Mouse (Mus musculus): ENCODE measurements around the gene Ifnlr1. TPM values are rescaled to one million over a fixed set of nuclear protein-coding genes. Genes with fewer than 3 reads are reported as not detected.
"Not testable (repeated sequence)": the region's sequence is repeated elsewhere in the genome, so short reads cannot be mapped to it uniquely, and the experiment has no call there.

Ifnlr1 gene
- polyA plus RNA-seq, 1 experiment from 2014 or later = 1.8 TPM

- Histone ChIP-seq H3K9ac (no peak overlapping the region), H3K4me1 (no peaks in the 10 kb centered on the region), H3K27ac (no peak overlapping the region), H3K4me3 (replicated peaks) (no peak overlapping the region), H3K36me3 (no peaks in the 10 kb centered on the region), H3K27me3 (replicated peaks) (peaks cover 20% of the 10 kb centered on the region; the same call in 1 of the 2 replicates), H3K9me3 (no peaks in the 10 kb centered on the region), H3K4me2 (no peak overlapping the region)
- no peak for ATAC-seq (ENCODE audit: insufficient read depth, low FRiP score, low read depth)
- WGBS = 87% methylated on average over 7 of the region's 7 CpGs
Observed at GRCm38 (mm10) chr4:135689797-135690196, 3.7 kb downstream of the Ifnlr1 start.

- WGBS = 70% methylated on average over 11 of the region's 11 CpGs
- Histone ChIP-seq H3K27me3 (replicated peaks) (peaks cover 16% of the 10 kb centered on the region; the same call in 1 of the 2 replicates), H3K4me1 (no peaks in the 10 kb centered on the region), H3K9ac (no peak overlapping the region), H3K4me3 (replicated peaks) (no peak overlapping the region), H3K4me2 (no peak overlapping the region), H3K27ac (no peak overlapping the region), H3K9me3 (no peaks in the 10 kb centered on the region), H3K36me3 (no peaks in the 10 kb centered on the region)
- ATAC-seq (ENCODE audit: insufficient read depth, low FRiP score, low read depth) = no peak
Observed at GRCm38 (mm10) chr4:135690241-135690640, 4.2 kb downstream of the Ifnlr1 start.

DNA sequence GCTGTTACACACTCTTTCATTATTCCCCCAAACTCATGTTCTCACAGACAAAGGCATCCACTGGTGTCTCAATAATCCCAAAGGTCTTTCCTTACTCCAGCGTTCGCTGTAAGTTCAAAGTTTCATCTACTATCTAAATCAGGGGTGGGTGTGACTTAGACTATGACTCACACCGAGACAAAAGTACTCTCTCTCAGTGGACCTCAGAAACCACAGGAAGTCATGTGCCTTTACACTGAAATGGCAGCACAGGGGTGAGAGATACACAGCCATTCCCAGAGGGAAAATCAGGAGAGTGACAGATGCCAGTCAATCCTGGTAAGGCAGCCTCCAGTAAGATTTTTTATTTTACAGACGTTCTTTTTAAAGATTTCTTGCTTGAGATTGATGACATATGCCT, 6.8 kb downstream of the Ifnlr1 start:
- Histone ChIP-seq H3K36me3 (peaks cover 4% of the 10 kb centered on the region; the same call in 1 of the 2 replicates), H3K9me3 (no peaks in the 10 kb centered on the region), H3K27ac (no peak overlapping the region), H3K9ac (no peak overlapping the region), H3K4me1 (no peaks in the 10 kb centered on the region), H3K4me2 (no peak overlapping the region), H3K4me3 (replicated peaks) (no peak overlapping the region), H3K27me3 (replicated peaks) (peaks cover 3% of the 10 kb centered on the region; the same call in 1 of the 2 replicates)
- ATAC-seq (ENCODE audit: insufficient read depth, low FRiP score, low read depth) = no peak
- WGBS = 73% methylated on average over 4 of the region's 4 CpGs

- no peaks in the 10 kb centered on the region for H3K4me1 ChIP-seq
- ATAC-seq (ENCODE audit: insufficient read depth, low FRiP score, low read depth) = no peak
- no peak overlapping the region for H3K4me2 ChIP-seq
- H3K4me3 ChIP-seq (replicated peaks) = no peak overlapping the region
- H3K36me3 ChIP-seq = peaks cover 4% of the 10 kb centered on the region; the same call in 1 of the 2 replicates
- no peaks in the 10 kb centered on the region for H3K27me3 ChIP-seq (replicated peaks)
- WGBS = 77% methylated on average over 7 of the region's 7 CpGs
- no peak overlapping the region for H3K27ac ChIP-seq
- H3K9me3 ChIP-seq = no peaks in the 10 kb centered on the region
- no peak overlapping the region for H3K9ac ChIP-seq
Observed at GRCm38 (mm10) chr4:135698498-135698897, 12.4 kb downstream of the Ifnlr1 start.

GRCm38 (mm10) chr4:135703497-135703896, 17.4 kb downstream of the Ifnlr1 start:
- Histone ChIP-seq H3K9me3 (no peaks in the 10 kb centered on the region), H3K36me3 (no peaks in the 10 kb centered on the region), H3K4me1 (no peaks in the 10 kb centered on the region), H3K4me2 (no peak overlapping the region), H3K9ac (no peak overlapping the region), H3K4me3 (replicated peaks) (no peak overlapping the region), H3K27ac (no peak overlapping the region), H3K27me3 (replicated peaks) (no peaks in the 10 kb centered on the region)
- no peak for ATAC-seq (ENCODE audit: insufficient read depth, low FRiP score, low read depth)
- WGBS = 58% methylated on average over 13 of the region's 13 CpGs

DNA sequence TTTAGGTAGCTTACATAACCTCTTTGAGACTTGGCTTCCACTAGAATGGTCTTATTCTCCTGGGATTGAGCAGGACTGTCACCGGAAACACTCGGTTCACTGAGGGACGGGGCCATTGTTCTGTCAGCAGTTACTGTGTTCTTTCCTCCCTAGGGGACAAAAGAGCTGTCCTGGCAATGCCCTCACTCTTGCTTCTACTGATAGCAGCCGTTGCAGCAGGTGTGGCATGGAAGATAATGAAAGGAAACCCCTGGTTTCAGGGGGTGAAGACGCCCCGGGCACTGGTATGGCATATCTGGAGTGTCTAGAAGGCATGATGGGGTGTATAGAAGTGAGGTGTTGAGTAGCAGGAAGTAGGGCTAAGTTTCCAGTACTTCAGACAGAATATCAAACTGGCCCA, 17.9 kb downstream of the Ifnlr1 start:
- 55% methylated on average over 6 of the region's 6 CpGs for whole genome bisulfite sequencing
- Histone ChIP-seq H3K4me1 (no peaks in the 10 kb centered on the region), H3K36me3 (no peaks in the 10 kb centered on the region), H3K4me3 (replicated peaks) (no peak overlapping the region), H3K27ac (no peak overlapping the region), H3K9me3 (no peaks in the 10 kb centered on the region), H3K27me3 (replicated peaks) (no peaks in the 10 kb centered on the region), H3K4me2 (no peak overlapping the region), H3K9ac (no peak overlapping the region)
- ATAC-seq (ENCODE audit: insufficient read depth, low FRiP score, low read depth) = no peak

GRCm38 (mm10) chr4:135706045-135706444, 20.0 kb downstream of the Ifnlr1 start:
- no peak for ATAC-seq (ENCODE audit: insufficient read depth, low FRiP score, low read depth)
- Histone ChIP-seq H3K9me3 (no peaks in the 10 kb centered on the region), H3K36me3 (no peaks in the 10 kb centered on the region), H3K4me3 (replicated peaks) (no peak overlapping the region), H3K4me1 (no peaks in the 10 kb centered on the region), H3K27me3 (replicated peaks) (no peaks in the 10 kb centered on the region), H3K9ac (no peak overlapping the region), H3K4me2 (no peak overlapping the region), H3K27ac (no peak overlapping the region)
- 93% methylated on average over 6 of the region's 6 CpGs for WGBS

DNA sequence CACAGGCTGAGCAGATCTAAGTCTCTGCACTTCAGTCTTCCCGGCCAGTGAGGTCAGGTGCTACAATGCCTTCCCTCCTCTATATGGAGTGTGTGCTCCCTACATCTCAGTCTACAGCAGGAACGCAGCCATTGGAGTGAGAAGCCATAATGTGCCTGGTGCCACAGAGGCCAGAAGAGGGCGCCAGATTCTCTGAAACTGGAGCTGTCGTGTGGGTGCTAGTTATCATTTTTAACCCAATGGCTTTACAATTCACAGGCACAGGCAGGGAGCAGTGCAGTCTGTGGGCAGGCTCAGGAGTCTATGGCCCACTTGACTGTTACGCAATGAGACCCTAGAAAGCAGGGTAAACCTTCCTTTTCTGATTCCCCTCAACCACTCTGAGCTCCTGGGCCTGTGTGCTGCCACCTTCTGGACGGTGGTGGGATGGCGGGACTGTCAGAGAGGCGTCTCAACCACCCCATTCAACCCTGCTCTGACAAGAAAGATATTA, 23.0 kb downstream of the Ifnlr1 start:
- Histone ChIP-seq H3K9me3 (no peaks in the 10 kb centered on the region), H3K4me1 (no peaks in the 10 kb centered on the region), H3K27me3 (replicated peaks) (no peaks in the 10 kb centered on the region), H3K4me3 (replicated peaks) (no peak overlapping the region), H3K9ac (no peak overlapping the region), H3K27ac (no peak overlapping the region), H3K4me2 (peak overlapping the region; percentile 43), H3K36me3 (no peaks in the 10 kb centered on the region)
- peak; percentile 30; the same call in 1 of the 2 replicates for ATAC-seq (ENCODE audit: insufficient read depth, low FRiP score, low read depth)
- 12% methylated on average over 8 of the region's 8 CpGs for WGBS

- no peaks in the 10 kb centered on the region for H3K4me1 ChIP-seq
- 74% methylated on average over 11 of the region's 11 CpGs for WGBS
- no peak for ATAC-seq (ENCODE audit: insufficient read depth, low FRiP score, low read depth)
Observed at GRCm38 (mm10) chr4:135709621-135710020, 23.5 kb downstream of the Ifnlr1 start.

GRCm38 (mm10) chr4:135710392-135710791, 24.3 kb downstream of the Ifnlr1 start:
- Histone ChIP-seq H3K4me1 (no peaks in the 10 kb centered on the region), H3K4me2 (no peak overlapping the region), H3K9me3 (no peaks in the 10 kb centered on the region), H3K27me3 (replicated peaks) (no peaks in the 10 kb centered on the region), H3K9ac (no peak overlapping the region), H3K27ac (no peak overlapping the region), H3K4me3 (replicated peaks) (no peak overlapping the region), H3K36me3 (no peaks in the 10 kb centered on the region)
- no peak for ATAC-seq (ENCODE audit: insufficient read depth, low FRiP score, low read depth)
- 70% methylated on average over 3 of the region's 3 CpGs for WGBS

More at GRCm38 (mm10) chr4:135709621-135710020, 23.5 kb downstream of the Ifnlr1 start:
- Histone ChIP-seq H3K27ac (no peak overlapping the region), H3K4me2 (no peak overlapping the region), H3K4me3 (replicated peaks) (no peak overlapping the region), H3K27me3 (replicated peaks) (no peaks in the 10 kb centered on the region), H3K9me3 (no peaks in the 10 kb centered on the region), H3K36me3 (no peaks in the 10 kb centered on the region), H3K9ac (no peak overlapping the region)

DNA sequence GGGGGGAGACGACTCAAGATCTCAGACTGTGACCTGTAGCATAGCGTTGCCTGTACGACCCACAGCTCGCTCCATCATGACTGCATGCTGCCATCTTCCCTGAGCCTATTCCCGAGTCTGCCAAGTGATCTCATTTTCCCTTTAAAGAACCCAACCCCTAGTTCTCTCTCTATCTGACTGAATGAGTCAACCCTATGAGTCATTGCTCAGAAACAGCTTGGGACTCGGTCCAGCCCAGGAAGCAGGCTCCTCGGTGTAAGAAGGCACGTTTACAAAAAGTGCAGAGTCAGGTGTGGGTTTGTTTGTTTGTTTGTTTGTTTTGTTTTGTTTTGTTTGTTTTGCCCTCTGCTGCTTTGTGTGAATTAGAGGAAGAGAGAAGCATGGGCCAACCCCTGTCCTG, 28.7 kb downstream of the Ifnlr1 start:
- H3K9ac ChIP-seq = no peak overlapping the region
- no peak overlapping the region for H3K27ac ChIP-seq
- no peak for ATAC-seq (ENCODE audit: insufficient read depth, low FRiP score, low read depth)
- H3K27me3 ChIP-seq (replicated peaks) = no peaks in the 10 kb centered on the region
- H3K4me2 ChIP-seq = no peak overlapping the region
- H3K4me1 ChIP-seq = no peaks in the 10 kb centered on the region
- WGBS = 79% methylated on average over 8 of the region's 8 CpGs
- H3K4me3 ChIP-seq (replicated peaks) = no peak overlapping the region
- no peaks in the 10 kb centered on the region for H3K36me3 ChIP-seq
- H3K9me3 ChIP-seq = no peaks in the 10 kb centered on the region

- H3K4me3 ChIP-seq (replicated peaks); H3K27me3 ChIP-seq (replicated peaks); H3K9ac ChIP-seq; H3K36me3 ChIP-seq; H3K4me1 ChIP-seq; H3K27ac ChIP-seq; H3K9me3 ChIP-seq; ATAC-seq (ENCODE audit: insufficient read depth, low FRiP score, low read depth); H3K4me2 ChIP-seq: not testable (repeated sequence)
- WGBS = 96% methylated on average over 11 of the region's 11 CpGs
Observed at GRCm38 (mm10) chr4:135716438-135716837, 30.4 kb downstream of the Ifnlr1 start.
